Mouse (Mus musculus): Measurements from ENCODE around the gene Meis1. TPM values are rescaled to one million over a fixed set of nuclear protein-coding genes. Genes with fewer than 3 reads are reported as not detected.

Meis1 gene
- polyA plus RNA-seq, 1 experiment from 2014 or later, result 8.5 TPM

DNA sequence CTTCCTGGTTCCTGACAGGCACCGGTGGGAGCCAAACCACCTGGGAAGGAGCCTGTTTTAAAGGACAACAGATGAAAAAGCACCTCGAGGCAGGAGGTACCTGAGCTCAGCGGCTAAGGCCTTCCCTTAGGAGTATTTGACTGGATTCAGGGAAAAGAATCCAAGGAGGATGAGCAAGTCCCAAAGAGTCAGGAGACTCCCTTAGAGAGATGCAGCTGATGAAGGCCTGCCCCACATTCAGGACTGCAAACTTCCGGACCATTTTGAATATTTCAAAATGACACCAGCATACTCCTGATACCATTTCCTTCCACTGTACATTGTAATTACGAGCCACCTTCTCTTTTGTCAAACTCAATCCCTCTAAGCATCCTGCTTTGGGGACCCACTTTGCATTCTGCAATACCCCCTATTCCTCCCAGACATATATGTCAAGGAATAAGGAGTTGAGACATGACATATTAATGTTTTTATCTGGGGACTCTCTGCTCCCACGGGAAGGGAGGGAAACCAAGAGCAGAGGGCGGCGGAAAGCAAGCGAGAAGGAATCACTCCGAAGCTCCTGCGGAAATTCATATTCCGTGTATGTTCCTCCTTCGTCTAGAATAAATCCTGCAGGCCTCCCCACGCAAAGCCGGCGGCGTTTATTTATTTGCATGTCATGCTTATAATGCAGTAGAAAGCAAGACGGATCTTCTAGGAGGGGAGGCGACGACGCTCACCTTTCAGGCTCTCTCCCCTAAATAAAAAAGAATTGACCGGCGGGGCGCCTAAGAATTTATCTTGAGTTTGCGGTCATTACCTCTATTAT is 148.5 kb downstream of the Meis1 start:
- WGBS (ENCODE audit: insufficient replicate concordance), result 6% methylated on average over 25 of the region's 25 CpGs
- Histone ChIP-seq H3K27me3 (ENCODE audit: control insufficient read depth, insufficient read depth, low read depth, low read length) (peaks cover 46% of the 10 kb centered on the region), H3K9me3 (replicated peaks; ENCODE audit: control insufficient read depth, low read length) (no peaks in the 10 kb centered on the region), H3K36me3 (ENCODE audit: control insufficient read depth, insufficient read depth) (no peaks in the 10 kb centered on the region), H3K4me2 (ENCODE audit: low read depth, low read length) (no peak overlapping the region), H3K9ac (ENCODE audit: low read depth, low read length) (no peak overlapping the region), H3K27ac (ENCODE audit: low read length) (no peak overlapping the region), H3K4me3 (ENCODE audit: low read depth, low read length) (no peak overlapping the region), H3K4me1 (ENCODE audit: control insufficient read depth, low read depth, low read length) (no peaks in the 10 kb centered on the region; the same call in none of the 2 replicates)
- ATAC-seq (ENCODE audit: low read depth), result no peak

DNA sequence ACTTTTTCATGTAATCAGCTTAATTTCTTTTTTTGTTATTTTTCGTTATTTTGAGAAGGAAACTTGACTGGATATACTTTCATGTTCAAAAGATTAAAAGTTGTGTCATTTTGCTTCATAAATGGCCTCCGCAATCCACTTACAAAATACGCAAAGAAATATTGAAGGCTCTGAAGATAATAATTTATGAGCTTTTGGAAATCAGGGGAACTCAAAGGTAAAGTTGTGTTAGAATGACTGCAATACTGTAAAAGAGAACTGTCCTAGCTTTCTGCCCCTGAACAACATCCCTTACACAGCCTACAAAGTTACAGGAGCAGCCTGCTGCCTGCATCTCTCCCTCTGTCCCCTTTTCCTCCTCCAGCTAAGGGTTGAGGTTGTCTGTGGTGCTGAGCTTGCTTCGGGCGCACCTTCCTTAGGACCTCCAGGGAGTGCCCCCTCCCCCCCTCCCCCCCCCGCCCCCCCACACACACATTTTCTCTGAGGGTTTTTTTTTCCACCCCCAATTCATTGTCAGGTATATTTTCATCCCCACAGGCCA is 149.3 kb downstream of the Meis1 start:
- H3K4me3 ChIP-seq (ENCODE audit: low read depth, low read length), result no peak overlapping the region
- H3K4me1 ChIP-seq (ENCODE audit: control insufficient read depth, low read depth, low read length), result no peaks in the 10 kb centered on the region
- no peak overlapping the region for H3K27ac ChIP-seq (ENCODE audit: low read length)
- ATAC-seq (ENCODE audit: low read depth), result no peak
- no peaks in the 10 kb centered on the region for H3K36me3 ChIP-seq (ENCODE audit: control insufficient read depth, insufficient read depth)
- peaks cover 38% of the 10 kb centered on the region for H3K27me3 ChIP-seq (ENCODE audit: control insufficient read depth, insufficient read depth, low read depth, low read length)
- H3K9me3 ChIP-seq (replicated peaks; ENCODE audit: control insufficient read depth, low read length), result no peaks in the 10 kb centered on the region
- WGBS (ENCODE audit: insufficient replicate concordance), result 42% methylated on average over 5 of the region's 6 CpGs
- H3K9ac ChIP-seq (ENCODE audit: low read depth, low read length), result no peak overlapping the region
- H3K4me2 ChIP-seq (ENCODE audit: low read depth, low read length), result no peak overlapping the region

DNA sequence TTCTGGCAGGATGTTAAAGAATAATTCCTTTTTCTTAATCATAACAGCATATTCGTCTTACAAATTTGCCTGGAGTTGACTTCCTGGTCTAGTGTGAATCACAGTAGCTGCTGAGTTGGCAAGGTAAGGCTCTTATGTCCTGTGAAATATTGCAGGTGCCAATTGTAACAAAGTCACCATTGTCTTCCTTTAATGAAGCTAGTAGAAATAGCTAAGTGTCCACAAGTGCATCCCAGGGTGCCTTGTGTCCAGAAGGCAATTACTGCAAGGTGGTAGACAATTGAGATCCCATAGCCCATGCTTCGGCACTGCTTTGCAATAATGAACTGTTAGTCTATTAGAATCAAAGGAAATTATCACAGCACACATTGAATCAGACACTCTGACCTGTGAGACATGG is 151.1 kb downstream of the Meis1 start:
- H3K9me3 ChIP-seq (replicated peaks; ENCODE audit: control insufficient read depth, low read length), result no peaks in the 10 kb centered on the region
- no peaks in the 10 kb centered on the region for H3K36me3 ChIP-seq (ENCODE audit: control insufficient read depth, insufficient read depth)
- no peak overlapping the region for H3K4me2 ChIP-seq (ENCODE audit: low read depth, low read length)
- H3K27me3 ChIP-seq (ENCODE audit: control insufficient read depth, insufficient read depth, low read depth, low read length), result peaks cover 28% of the 10 kb centered on the region
- WGBS (ENCODE audit: insufficient replicate concordance), result 43% methylated on average over 2 of the region's 2 CpGs
- no peak overlapping the region for H3K4me3 ChIP-seq (ENCODE audit: low read depth, low read length)
- no peaks in the 10 kb centered on the region for H3K4me1 ChIP-seq (ENCODE audit: control insufficient read depth, low read depth, low read length)
- H3K9ac ChIP-seq (ENCODE audit: low read depth, low read length), result no peak overlapping the region
- no peak for ATAC-seq (ENCODE audit: low read depth)
- no peak overlapping the region for H3K27ac ChIP-seq (ENCODE audit: low read length)

DNA sequence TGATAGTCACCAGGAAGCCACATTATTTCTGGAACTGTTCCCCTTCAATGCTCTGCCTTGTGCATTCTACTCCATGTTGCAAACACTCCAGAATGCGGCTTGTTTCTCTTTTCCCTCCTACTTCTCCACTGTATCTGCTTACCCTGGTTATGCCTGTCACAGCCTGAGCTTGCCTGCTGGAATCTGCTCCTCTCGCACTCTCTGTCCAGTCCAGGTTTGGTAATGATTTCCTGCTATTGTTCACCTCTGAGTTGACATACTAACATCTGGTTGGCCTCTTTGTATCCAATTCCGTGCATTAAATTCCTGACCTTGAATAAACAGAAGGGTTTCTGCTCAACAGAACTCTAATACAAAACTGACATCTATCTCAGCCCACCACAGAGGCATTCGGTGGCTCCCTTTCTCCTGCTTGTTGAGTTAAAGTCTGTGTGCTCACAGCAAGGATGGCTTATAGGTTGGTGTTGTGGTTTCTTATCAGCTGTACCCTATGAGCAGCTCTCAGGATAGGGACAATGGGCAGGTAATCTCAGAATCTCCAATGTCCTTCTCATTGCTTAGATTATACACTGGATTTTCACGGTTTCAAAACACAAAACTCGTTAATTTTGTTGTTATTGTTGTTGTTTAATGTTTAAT is 152.5 kb downstream of the Meis1 start:
- no peaks in the 10 kb centered on the region for H3K9me3 ChIP-seq (replicated peaks; ENCODE audit: control insufficient read depth, low read length)
- no peaks in the 10 kb centered on the region for H3K36me3 ChIP-seq (ENCODE audit: control insufficient read depth, insufficient read depth)
- H3K4me3 ChIP-seq (ENCODE audit: low read depth, low read length), result no peak overlapping the region
- no peaks in the 10 kb centered on the region for H3K4me1 ChIP-seq (ENCODE audit: control insufficient read depth, low read depth, low read length)
- ATAC-seq (ENCODE audit: low read depth), result no peak
- H3K9ac ChIP-seq (ENCODE audit: low read depth, low read length), result no peak overlapping the region
- no peak overlapping the region for H3K4me2 ChIP-seq (ENCODE audit: low read depth, low read length)
- H3K27me3 ChIP-seq (ENCODE audit: control insufficient read depth, insufficient read depth, low read depth, low read length), result peaks cover 19% of the 10 kb centered on the region
- no peak overlapping the region for H3K27ac ChIP-seq (ENCODE audit: low read length)
- WGBS (ENCODE audit: insufficient replicate concordance), result 22% methylated on average over 6 of the region's 6 CpGs

DNA sequence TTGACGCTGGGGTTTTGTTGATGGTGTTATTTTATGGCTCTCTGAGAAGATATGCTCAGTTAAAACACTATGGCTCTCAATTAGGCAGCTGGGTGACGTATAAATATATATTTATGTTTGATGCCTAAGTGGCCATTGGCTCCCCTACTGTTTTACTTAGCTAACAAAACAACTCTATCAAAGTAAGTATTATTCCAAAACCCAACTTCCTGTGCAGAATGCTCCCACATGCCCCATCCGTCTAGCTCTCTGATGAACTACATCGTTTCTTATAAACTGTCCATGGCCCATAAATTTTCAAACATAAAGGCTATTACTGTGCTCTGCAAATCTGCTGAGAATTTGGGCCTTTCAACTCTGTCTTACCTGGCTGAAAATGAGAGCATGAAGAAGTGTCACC is 168.0 kb downstream of the Meis1 start:
- no peak overlapping the region for H3K9ac ChIP-seq (ENCODE audit: low read depth, low read length)
- no peaks in the 10 kb centered on the region for H3K4me1 ChIP-seq (ENCODE audit: control insufficient read depth, low read depth, low read length)
- no peaks in the 10 kb centered on the region for H3K9me3 ChIP-seq (replicated peaks; ENCODE audit: control insufficient read depth, low read length)
- no peak for ATAC-seq (ENCODE audit: low read depth)
- 57% methylated on average over 4 of the region's 4 CpGs for WGBS (ENCODE audit: insufficient replicate concordance)
- no peak overlapping the region for H3K4me3 ChIP-seq (ENCODE audit: low read depth, low read length)
- no peaks in the 10 kb centered on the region for H3K27me3 ChIP-seq (ENCODE audit: control insufficient read depth, insufficient read depth, low read depth, low read length)
- no peaks in the 10 kb centered on the region for H3K36me3 ChIP-seq (ENCODE audit: control insufficient read depth, insufficient read depth)
- no peak overlapping the region for H3K4me2 ChIP-seq (ENCODE audit: low read depth, low read length)
- H3K27ac ChIP-seq (ENCODE audit: low read length), result no peak overlapping the region

DNA sequence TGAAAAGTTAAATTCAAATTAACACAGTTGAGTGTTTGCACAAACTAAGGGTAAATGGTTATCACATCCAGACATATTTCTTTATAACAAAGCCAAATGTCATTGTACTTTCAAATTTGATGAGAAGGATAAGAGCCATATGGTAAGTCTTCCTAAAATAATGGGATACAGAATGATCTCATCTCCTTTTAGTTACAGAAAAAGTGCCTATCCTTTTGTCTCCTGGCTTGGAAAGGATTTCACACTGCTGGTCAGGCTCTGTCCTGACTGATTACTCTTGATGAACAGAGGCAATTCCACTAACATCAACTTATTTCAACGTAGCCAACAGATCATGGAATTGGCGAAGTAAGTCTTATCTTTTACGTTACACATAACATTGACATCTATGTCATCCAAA is 171.1 kb downstream of the Meis1 start:
- H3K4me3 ChIP-seq (ENCODE audit: low read depth, low read length), result no peak overlapping the region
- ATAC-seq (ENCODE audit: low read depth), result no peak
- no peak overlapping the region for H3K27ac ChIP-seq (ENCODE audit: low read length)
- WGBS (ENCODE audit: insufficient replicate concordance), result 68% methylated on average over 3 of the region's 3 CpGs
- H3K4me2 ChIP-seq (ENCODE audit: low read depth, low read length), result no peak overlapping the region
- H3K27me3 ChIP-seq (ENCODE audit: control insufficient read depth, insufficient read depth, low read depth, low read length), result no peaks in the 10 kb centered on the region
- H3K4me1 ChIP-seq (ENCODE audit: control insufficient read depth, low read depth, low read length), result no peaks in the 10 kb centered on the region
- H3K9ac ChIP-seq (ENCODE audit: low read depth, low read length), result no peak overlapping the region
- no peaks in the 10 kb centered on the region for H3K36me3 ChIP-seq (ENCODE audit: control insufficient read depth, insufficient read depth)
- no peaks in the 10 kb centered on the region for H3K9me3 ChIP-seq (replicated peaks; ENCODE audit: control insufficient read depth, low read length)

DNA sequence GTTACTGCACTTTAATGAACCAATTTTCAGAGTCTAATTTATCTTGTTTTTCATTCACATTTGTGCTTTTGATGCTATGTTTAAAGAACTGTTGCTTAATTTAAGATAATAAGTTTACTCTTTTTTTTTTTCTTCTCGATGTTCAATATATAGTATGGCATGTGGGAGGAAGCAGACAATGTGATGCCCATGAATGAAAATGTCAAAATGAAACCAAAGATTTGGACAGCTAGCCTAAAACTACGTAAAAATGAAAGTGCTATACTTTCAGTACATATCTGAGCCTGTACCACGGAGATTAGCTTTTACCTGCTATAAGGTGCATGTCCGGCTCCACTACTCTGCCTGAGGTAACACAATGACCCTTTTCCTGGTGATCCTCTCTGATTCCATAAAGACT is 172.3 kb downstream of the Meis1 start:
- H3K27ac ChIP-seq (ENCODE audit: low read length), result no peak overlapping the region
- H3K9me3 ChIP-seq (replicated peaks; ENCODE audit: control insufficient read depth, low read length), result no peaks in the 10 kb centered on the region
- no peak overlapping the region for H3K4me3 ChIP-seq (ENCODE audit: low read depth, low read length)
- H3K9ac ChIP-seq (ENCODE audit: low read depth, low read length), result no peak overlapping the region
- H3K4me2 ChIP-seq (ENCODE audit: low read depth, low read length), result no peak overlapping the region
- no peaks in the 10 kb centered on the region for H3K4me1 ChIP-seq (ENCODE audit: control insufficient read depth, low read depth, low read length)
- no peaks in the 10 kb centered on the region for H3K27me3 ChIP-seq (ENCODE audit: control insufficient read depth, insufficient read depth, low read depth, low read length)
- no peaks in the 10 kb centered on the region for H3K36me3 ChIP-seq (ENCODE audit: control insufficient read depth, insufficient read depth)
- WGBS (ENCODE audit: insufficient replicate concordance), result 68% methylated on average over 4 of the region's 4 CpGs
- no peak for ATAC-seq (ENCODE audit: low read depth)

DNA sequence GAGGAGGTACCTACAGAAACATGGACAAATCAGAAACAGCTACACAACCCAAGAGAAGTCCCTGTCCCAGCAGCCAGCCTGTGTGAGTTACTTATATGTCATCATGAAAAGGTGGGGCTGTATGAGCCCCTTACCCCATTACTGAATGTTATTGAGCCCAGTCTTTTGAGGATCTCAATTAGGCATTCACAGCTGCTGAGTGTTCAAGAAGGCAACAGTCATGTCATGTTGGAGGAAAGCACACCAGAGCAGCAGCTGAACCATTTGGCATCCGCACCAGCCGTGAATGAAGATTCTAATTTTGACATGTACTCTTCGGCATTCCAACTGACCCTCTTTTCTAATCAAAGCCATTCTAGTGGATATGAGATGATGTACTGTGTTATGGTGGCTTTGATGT is 172.9 kb downstream of the Meis1 start:
- Histone ChIP-seq H3K9me3 (replicated peaks; ENCODE audit: control insufficient read depth, low read length) (no peaks in the 10 kb centered on the region), H3K4me3 (ENCODE audit: low read depth, low read length) (no peak overlapping the region), H3K27me3 (ENCODE audit: control insufficient read depth, insufficient read depth, low read depth, low read length) (no peaks in the 10 kb centered on the region), H3K27ac (ENCODE audit: low read length) (no peak overlapping the region), H3K36me3 (ENCODE audit: control insufficient read depth, insufficient read depth) (no peaks in the 10 kb centered on the region), H3K4me2 (ENCODE audit: low read depth, low read length) (no peak overlapping the region), H3K4me1 (ENCODE audit: control insufficient read depth, low read depth, low read length) (no peaks in the 10 kb centered on the region), H3K9ac (ENCODE audit: low read depth, low read length) (no peak overlapping the region)
- 85% methylated on average over 3 of the region's 3 CpGs for WGBS (ENCODE audit: insufficient replicate concordance)
- no peak for ATAC-seq (ENCODE audit: low read depth)

DNA sequence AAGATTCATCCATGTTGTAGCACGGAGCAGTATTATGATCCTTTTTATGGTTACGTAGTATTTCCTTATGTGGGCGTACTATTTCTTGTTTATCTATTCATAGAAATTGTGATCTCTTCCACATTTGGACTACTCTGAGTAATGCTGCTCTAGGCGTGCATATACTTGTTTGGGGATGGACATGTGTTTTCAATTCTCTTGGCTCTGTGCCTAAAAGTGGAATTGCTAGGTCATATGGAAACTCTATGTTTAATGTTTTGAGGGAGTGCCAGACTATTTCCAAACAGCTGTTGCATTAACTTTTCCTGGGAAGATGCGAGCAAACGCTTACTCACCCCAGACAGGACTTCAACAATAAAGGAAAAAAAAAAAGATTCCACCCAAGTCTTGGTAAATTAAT is 173.3 kb downstream of the Meis1 start:
- H3K9ac ChIP-seq (ENCODE audit: low read depth, low read length), result no peak overlapping the region
- no peak overlapping the region for H3K27ac ChIP-seq (ENCODE audit: low read length)
- H3K4me1 ChIP-seq (ENCODE audit: control insufficient read depth, low read depth, low read length), result no peaks in the 10 kb centered on the region
- H3K4me2 ChIP-seq (ENCODE audit: low read depth, low read length), result no peak overlapping the region
- H3K36me3 ChIP-seq (ENCODE audit: control insufficient read depth, insufficient read depth), result no peaks in the 10 kb centered on the region
- no peak for ATAC-seq (ENCODE audit: low read depth)
- H3K27me3 ChIP-seq (ENCODE audit: control insufficient read depth, insufficient read depth, low read depth, low read length), result no peaks in the 10 kb centered on the region
- no peak overlapping the region for H3K4me3 ChIP-seq (ENCODE audit: low read depth, low read length)
- H3K9me3 ChIP-seq (replicated peaks; ENCODE audit: control insufficient read depth, low read length), result no peaks in the 10 kb centered on the region
- 78% methylated on average over 6 of the region's 6 CpGs for WGBS (ENCODE audit: insufficient replicate concordance)

Data from liver, embryonic 16.5 days (tissue).